Mouse (Mus musculus) liver, embryonic 11.5 days (tissue): Measurements from ENCODE around the gene Tmem44. TPM values are rescaled to one million over a fixed set of nuclear protein-coding genes. Genes with fewer than 3 reads are reported as not detected.
A peak's percentile ranks its signal among the peaks of the same experiment; 100 is the strongest.

Experiments
- ATAC-seq: fragments of 200-750 bp; cut with Nextera tagmentation; replicated peaks from 2 replicates; pipeline ENCODE4 v1.8.0; 2017; ENCODE audit warnings: moderate number of reproducible peaks, mild to moderate bottlenecking, moderate TSS enrichment, moderate library complexity; ENCODE audit not compliant: low FRiP score
- DNase-seq: peaks from one replicate; pipeline ENCODE4 v3.0.0-alpha.2; 2017; ENCODE audit warnings: low spot score
- H3K27ac ChIP-seq: fragments of 300-500 bp; sonication (generic); 2 replicates; pipeline ENCODE4 v1.5.1; 2014; ENCODE audit warnings: mild to moderate bottlenecking, low read depth, low read length, control low read depth
- H3K27me3 ChIP-seq: fragments of 300-500 bp; sonication (generic); replicated peaks from 2 replicates; pipeline ENCODE4 v1.6.1; 2014; ENCODE audit warnings: low read length, mixed read lengths; ENCODE audit not compliant: control insufficient read depth, insufficient read depth
- H3K36me3 ChIP-seq: fragments of 300-500 bp; sonication (generic); 2 replicates; pipeline ENCODE4 v1.6.1; 2014; ENCODE audit warnings: mild to moderate bottlenecking, low read length, moderate library complexity, mixed read lengths; ENCODE audit not compliant: control insufficient read depth, insufficient read depth
- H3K4me1 ChIP-seq: fragments of 300-500 bp; sonication (generic); replicated peaks from 2 replicates; pipeline ENCODE4 v1.6.1; 2014; ENCODE audit warnings: low read length, mixed read lengths; ENCODE audit not compliant: control insufficient read depth, insufficient read depth
- H3K4me2 ChIP-seq: fragments of 300-500 bp; sonication (generic); 2 replicates; pipeline ENCODE4 v1.6.1; 2014; ENCODE audit warnings: mild to moderate bottlenecking, control low read depth, moderate library complexity
- H3K4me3 ChIP-seq: fragments of 300-500 bp; sonication (generic); 2 replicates; pipeline ENCODE4 v1.5.1; 2014; ENCODE audit warnings: low read depth, low read length, control low read depth
- H3K9ac ChIP-seq: fragments of 300-500 bp; sonication (generic); 2 replicates; pipeline ENCODE4 v1.6.1; 2014; ENCODE audit warnings: low read depth, low read length, control low read depth
- H3K9me3 ChIP-seq: fragments of 300-500 bp; sonication (generic); 2 replicates; pipeline ENCODE4 v1.6.1; 2016; ENCODE audit warnings: low read length, inconsistent platforms, mixed read lengths; ENCODE audit not compliant: control insufficient read depth
- WGBS: fragments of 180-500 bp; shearing (Covaris S2); extraction: QIAGEN DNeasy Blood & Tissue Kit; methylation state at CpG from one replicate; pipeline ENCODE4 v1.1.7; 2014; 5-methylcytosine and 5-hydroxymethylcytosine counted together
- polyA plus RNA-seq: library from polyadenylated mRNA; unstranded; fragments of >200 nt; fragmentation: Nextera tagmentation; extraction: Ambion mirVana; gene quantifications from 2 replicates; pipeline ENCODE4 v1.2.1, GENCODE M21; 2014

Tmem44 gene
- polyA plus RNA-seq, 1 experiment from 2014 or later, result 3.5 TPM

DNA sequence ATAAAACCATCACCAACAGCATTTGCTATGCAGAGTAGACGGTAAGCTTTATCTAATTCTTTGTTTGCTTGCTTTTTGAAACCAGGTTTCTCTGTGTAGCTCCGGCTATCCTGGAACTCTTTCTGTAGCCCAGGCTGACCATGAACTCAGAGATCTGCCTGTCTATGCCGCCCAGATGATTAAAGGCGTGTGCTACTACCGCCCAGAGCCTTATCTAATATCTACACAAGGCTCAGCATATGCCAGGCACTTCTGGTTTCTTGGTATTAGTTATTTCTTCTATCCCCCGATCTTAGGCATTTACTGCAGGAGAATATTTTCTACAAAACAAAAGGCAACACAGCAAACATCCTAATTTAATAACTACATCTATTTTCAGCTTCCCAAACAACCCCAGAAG, 15.0 kb upstream of the Tmem44 start:
- Histone ChIP-seq H3K9me3 (no peaks in the 10 kb centered on the region), H3K4me3 (no peak overlapping the region), H3K27me3 (no peaks in the 10 kb centered on the region), H3K36me3 (peaks cover 73% of the 10 kb centered on the region), H3K4me1 (peaks cover 7% of the 10 kb centered on the region), H3K27ac (no peak overlapping the region; the same call in 1 of the 2 replicates), H3K9ac (no peak overlapping the region), H3K4me2 (no peak overlapping the region)
- DNase-seq (no peak), ATAC-seq (peak; percentile 93)
- WGBS, result 57% methylated on average over 6 of the region's 6 CpGs

DNA sequence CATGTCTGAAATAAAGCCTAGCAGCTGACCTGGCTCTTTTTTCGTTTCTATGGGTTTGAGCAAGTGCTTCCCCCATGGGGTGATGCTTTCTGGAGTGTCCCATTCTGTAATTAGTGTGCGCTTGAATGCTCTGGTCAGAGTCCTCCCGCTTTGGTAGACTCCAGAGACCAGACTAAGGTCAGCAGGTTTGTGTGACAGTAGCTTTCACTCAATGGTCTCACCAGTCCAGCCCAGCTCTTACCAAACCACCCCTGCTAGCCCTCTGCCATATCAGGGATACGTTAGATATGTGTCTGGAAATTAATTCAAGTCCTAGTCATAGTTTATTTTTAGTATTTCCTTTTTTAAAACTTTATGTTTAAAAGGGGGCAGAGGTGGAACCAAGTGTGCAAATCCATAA, 10.0 kb upstream of the Tmem44 start:
- DNase-seq (no peak), ATAC-seq (no peak)
- H3K27me3 ChIP-seq, result no peaks in the 10 kb centered on the region
- H3K36me3 ChIP-seq, result peaks cover 58% of the 10 kb centered on the region
- H3K27ac ChIP-seq, result no peak overlapping the region
- peaks cover 3% of the 10 kb centered on the region; the same call in 1 of the 2 replicates for H3K4me1 ChIP-seq
- 90% methylated on average over 4 of the region's 4 CpGs for WGBS
- H3K9ac ChIP-seq, result no peak overlapping the region
- H3K4me2 ChIP-seq, result no peak overlapping the region
- no peaks in the 10 kb centered on the region for H3K9me3 ChIP-seq
- H3K4me3 ChIP-seq, result no peak overlapping the region

DNA sequence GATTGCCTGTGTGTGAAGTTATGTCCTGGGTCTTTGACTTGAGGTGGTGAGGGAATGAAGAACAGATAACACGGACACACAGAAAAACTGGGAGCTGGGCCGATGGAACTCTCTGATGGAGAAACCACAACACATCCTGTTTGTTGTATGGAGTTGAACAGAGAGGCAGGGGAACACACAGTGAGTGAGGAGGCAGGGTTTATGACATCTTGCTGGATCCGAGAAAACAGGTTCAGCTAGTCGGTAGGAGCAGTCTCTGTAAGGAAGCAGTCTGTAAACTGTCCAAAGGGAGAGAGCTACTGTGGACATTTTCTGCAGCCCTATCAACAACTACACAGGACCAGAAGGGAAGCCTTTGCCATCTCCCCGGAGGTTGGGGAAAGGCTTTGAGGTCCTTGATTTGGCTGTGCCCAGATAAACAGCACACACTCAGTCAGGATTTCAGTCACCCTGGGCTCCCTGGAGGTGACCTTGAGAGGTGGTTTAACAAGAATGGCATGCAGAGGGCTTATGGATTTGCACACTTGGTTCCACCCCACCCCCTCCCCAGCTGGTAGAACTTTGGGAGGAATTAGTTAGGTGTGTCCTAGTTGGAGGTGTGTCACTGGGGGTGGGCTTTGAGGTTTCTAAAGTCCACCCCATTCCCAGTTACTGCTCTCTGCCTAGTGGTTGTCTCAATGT, 8.8 kb upstream of the Tmem44 start:
- Histone ChIP-seq H3K4me1 (no peaks in the 10 kb centered on the region), H3K9ac (no peak overlapping the region), H3K4me2 (no peak overlapping the region), H3K36me3 (peaks cover 47% of the 10 kb centered on the region), H3K4me3 (no peak overlapping the region), H3K27ac (no peak overlapping the region), H3K9me3 (no peaks in the 10 kb centered on the region), H3K27me3 (no peaks in the 10 kb centered on the region)
- DNase-seq, result no peak
- no peak for ATAC-seq
- 88% methylated on average over 5 of the region's 5 CpGs for WGBS

- no peak overlapping the region for H3K4me2 ChIP-seq
- H3K9ac ChIP-seq, result no peak overlapping the region
- WGBS, result 89% methylated on average over 8 of the region's 8 CpGs
- DNase-seq (no peak), ATAC-seq (no peak)
- peaks cover 9% of the 10 kb centered on the region for H3K36me3 ChIP-seq
- H3K27me3 ChIP-seq, result peaks cover 8% of the 10 kb centered on the region
- H3K27ac ChIP-seq, result no peak overlapping the region
- H3K4me1 ChIP-seq, result no peaks in the 10 kb centered on the region; the same call in none of the 2 replicates
- no peak overlapping the region for H3K4me3 ChIP-seq
- no peaks in the 10 kb centered on the region for H3K9me3 ChIP-seq
Observed at GRCm38 (mm10) chr16:30554109-30554508, 3.5 kb upstream of the Tmem44 start.

DNA sequence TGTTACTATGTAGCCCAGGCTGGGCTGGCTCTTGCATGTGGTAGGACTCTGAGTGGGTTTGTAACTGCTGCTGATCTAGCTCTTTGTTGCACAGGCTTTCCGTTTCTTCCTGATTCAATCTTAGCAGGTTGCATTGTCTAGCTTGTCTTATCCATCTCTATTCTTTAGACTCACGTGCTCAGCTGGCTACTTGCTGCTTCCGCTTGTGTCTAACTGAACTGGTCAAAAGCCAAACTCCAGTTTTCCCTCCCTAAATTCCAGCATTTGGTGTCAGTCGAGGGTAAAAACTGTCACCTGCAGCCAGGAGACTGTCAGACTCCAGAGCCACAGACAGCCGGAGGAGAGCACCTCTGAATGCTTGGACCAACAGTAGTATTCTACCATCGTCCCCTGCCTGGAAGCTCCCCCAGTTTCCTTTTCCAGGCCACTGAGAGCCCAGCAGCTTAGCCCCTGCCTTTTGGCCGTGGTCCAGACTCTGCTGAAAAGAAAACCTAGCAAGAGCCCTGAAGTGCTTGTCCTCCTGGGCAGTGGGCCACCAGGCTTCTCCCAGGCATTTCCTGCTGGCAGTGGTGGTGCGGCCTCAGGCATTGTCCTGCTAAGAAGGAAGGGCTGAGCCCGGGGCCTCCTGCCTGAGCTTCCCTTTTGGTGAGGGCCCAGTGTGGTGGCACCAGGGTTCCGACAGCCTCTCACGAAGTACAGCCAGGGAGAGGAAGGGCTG, 2.1 kb upstream of the Tmem44 start:
- DNase-seq, result no peak
- Histone ChIP-seq H3K4me3 (no peak overlapping the region), H3K27ac (no peak overlapping the region), H3K4me2 (no peak overlapping the region), H3K36me3 (peaks cover 2% of the 10 kb centered on the region; the same call in 1 of the 2 replicates), H3K4me1 (no peaks in the 10 kb centered on the region; the same call in none of the 2 replicates), H3K9ac (no peak overlapping the region), H3K27me3 (peaks cover 15% of the 10 kb centered on the region), H3K9me3 (no peaks in the 10 kb centered on the region)
- ATAC-seq, result no peak
- WGBS, result 47% methylated on average over 11 of the region's 11 CpGs

DNA sequence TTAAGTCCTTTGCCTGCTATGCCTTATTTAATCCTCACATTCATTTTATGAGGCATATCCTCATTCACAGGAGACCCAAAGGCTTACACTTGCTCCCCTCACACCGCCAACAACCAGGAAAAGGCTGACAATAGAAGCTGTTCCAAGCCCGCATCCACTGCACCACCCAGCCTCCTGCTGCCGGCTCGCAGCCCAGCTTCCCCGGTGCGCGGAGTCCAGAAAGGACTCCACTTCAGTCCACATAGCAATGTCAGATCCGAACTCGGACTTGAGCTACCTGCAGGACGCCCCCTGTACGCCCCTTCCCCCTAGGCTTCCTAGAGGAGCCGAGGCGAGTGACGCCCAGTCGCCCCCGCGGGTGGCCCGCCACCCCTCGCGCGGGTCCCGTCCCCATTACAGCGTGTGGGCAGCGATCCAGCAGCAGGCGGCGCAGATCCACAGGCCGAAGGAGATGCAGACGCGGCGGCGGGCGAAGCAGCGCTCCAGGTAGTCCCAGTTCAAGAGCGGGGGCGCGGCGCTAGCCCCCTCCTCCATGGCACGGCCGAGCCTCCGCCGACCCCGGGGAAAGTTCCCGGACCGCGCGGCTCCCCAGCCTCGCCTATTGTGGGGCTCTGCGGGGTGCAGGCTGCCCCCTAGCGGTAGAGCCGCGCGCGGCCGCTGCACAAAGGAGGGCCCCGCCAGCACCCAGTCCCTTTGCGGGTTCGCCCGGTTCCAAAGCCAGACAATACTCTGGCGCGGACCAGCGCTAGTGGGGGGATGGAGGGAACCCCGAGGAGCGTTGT, 485 bp downstream of the Tmem44 start:
- Histone ChIP-seq H3K36me3 (no peaks in the 10 kb centered on the region), H3K4me2 (peak overlapping the region; percentile 99), H3K4me1 (no peaks in the 10 kb centered on the region; the same call in none of the 2 replicates), H3K9me3 (no peaks in the 10 kb centered on the region), H3K27me3 (peaks cover 15% of the 10 kb centered on the region), H3K4me3 (peak overlapping the region; percentile 75), H3K27ac (no peak overlapping the region), H3K9ac (peak overlapping the region; percentile 78)
- under 1% methylated on average over 63 of the region's 63 CpGs for WGBS
- DNase-seq (peak; percentile 88), ATAC-seq (peak; percentile 88)

- Histone ChIP-seq H3K4me3 (peak overlapping the region; percentile 75), H3K4me2 (peak overlapping the region; percentile 99), H3K36me3 (no peaks in the 10 kb centered on the region), H3K27ac (no peak overlapping the region), H3K9me3 (no peaks in the 10 kb centered on the region), H3K27me3 (peaks cover 15% of the 10 kb centered on the region), H3K4me1 (no peaks in the 10 kb centered on the region; the same call in none of the 2 replicates), H3K9ac (no peak overlapping the region)
- 76% methylated on average over 7 of the region's 7 CpGs for WGBS
- no peak for ATAC-seq
- no peak for DNase-seq
Observed at GRCm38 (mm10) chr16:30549516-30549915, 1.1 kb downstream of the Tmem44 start.

- Histone ChIP-seq H3K4me2 (no peak overlapping the region), H3K9me3 (no peaks in the 10 kb centered on the region), H3K27me3 (peaks cover 15% of the 10 kb centered on the region), H3K36me3 (no peaks in the 10 kb centered on the region), H3K4me3 (no peak overlapping the region), H3K4me1 (no peaks in the 10 kb centered on the region; the same call in none of the 2 replicates), H3K9ac (no peak overlapping the region), H3K27ac (no peak overlapping the region)
- ATAC-seq, result no peak
- 80% methylated on average over 5 of the region's 5 CpGs for WGBS
- DNase-seq, result no peak
Observed at GRCm38 (mm10) chr16:30548291-30548690, 2.4 kb downstream of the Tmem44 start.
